Mouse (Mus musculus) central nervous system, embryonic 14 days (tissue): Measurements from ENCODE around the gene Sipa1. TPM values are rescaled to one million over a fixed set of nuclear protein-coding genes. Genes with fewer than 3 reads are reported as not detected.

Source experiments
- polyA plus RNA-seq: library from polyadenylated mRNA; depleted of rRNA; stranded (reverse); fragments of >200 nt; gene quantifications from 2 replicates; pipeline ENCODE4 v1.2.3, GENCODE M21; 2012; rRNA removed

Sipa1 gene
- polyA plus RNA-seq: 25.8 and 34.4 TPM in 2 replicates

GRCm38 (mm10) chr19:5662981-5663913 is at the start of gene Sipa1:
TSS of gene Sipa1 (minus strand) at chr19:5663707.

GRCm38 (mm10) chr19:5704163-5704800 is 40.8 kb upstream of the Sipa1 start, which contains the start of gene Kcnk7:
TSS of gene Kcnk7 (plus strand) at chr19:5704367.

GRCm38 (mm10) chr19:5688200-5689087 is 24.9 kb upstream of the Sipa1 start, which contains the start of the genes Map3k11 and Pcnx3:
TSS of gene Map3k11 (plus strand) at chr19:5688742.
TSS of gene Pcnx3 (minus strand) at chr19:5688908.

GRCm38 (mm10) chr19:5637069-5638047 is 26.1 kb downstream of the Sipa1 start, which contains the start of gene Rela:
TSS of gene Rela (plus strand) at chr19:5637483.

GRCm38 (mm10) chr19:5609547-5610404 is 53.7 kb downstream of the Sipa1 start, which contains the start of gene Kat5:
TSS of gene Kat5 (minus strand) at chr19:5610237.

GRCm38 (mm10) chr19:5601752-5602541 is 61.6 kb downstream of the Sipa1 start, which contains the start of gene Rnaseh2c:
TSS of gene Rnaseh2c (plus strand) at chr19:5601873.

Other genes starting within 250 kb of the Sipa1 start
- gene Drap1, start 238.7 kb downstream of the Sipa1 start, polyA plus RNA-seq: 304 and 309 TPM in 2 replicates
- gene AI837181, start 238.6 kb downstream of the Sipa1 start, polyA plus RNA-seq: 76.5 and 85.9 TPM in 2 replicates
- 0.05 TPM in 1 of 2 replicates, not detected in the other for gene Fosl1, start 216.2 kb downstream of the Sipa1 start, polyA plus RNA-seq
- 10.6 and 11.6 TPM in 2 replicates for gene Ccdc85b, start 205.8 kb downstream of the Sipa1 start, polyA plus RNA-seq
- gene Fibp, start 203.1 kb downstream of the Sipa1 start, polyA plus RNA-seq: 216 and 221 TPM in 2 replicates
- gene Ctsw, start 195.2 kb downstream of the Sipa1 start, polyA plus RNA-seq: 2.6 and 2.7 TPM in 2 replicates
- 50.0 and 85.2 TPM in 2 replicates for gene Efemp2, start 189.8 kb downstream of the Sipa1 start, polyA plus RNA-seq
- gene Mus81, start 175.3 kb downstream of the Sipa1 start, polyA plus RNA-seq: 57.1 and 64.2 TPM in 2 replicates
- 1,583 and 1,664 TPM in 2 replicates for gene Cfl1, start 173.3 kb downstream of the Sipa1 start, polyA plus RNA-seq
- 3.8 and 4.0 TPM in 2 replicates for gene 1700020D05Rik, start 159.9 kb downstream of the Sipa1 start, polyA plus RNA-seq
- gene Snx32, start 153.2 kb downstream of the Sipa1 start, polyA plus RNA-seq: 103 and 108 TPM in 2 replicates
- 0.05 and 0.56 TPM in 2 replicates for gene Ovol1, start 103.1 kb downstream of the Sipa1 start, polyA plus RNA-seq
- 2.4 and 2.5 TPM in 2 replicates for gene Ap5b1, start 95.7 kb downstream of the Sipa1 start, polyA plus RNA-seq
- gene Rnaseh2c, start 61.8 kb downstream of the Sipa1 start, polyA plus RNA-seq: 90.9 and 107 TPM in 2 replicates
- 155 and 159 TPM in 2 replicates for gene Kat5, start 53.5 kb downstream of the Sipa1 start, polyA plus RNA-seq
- 38.6 and 41.9 TPM in 2 replicates for gene Rela, start 26.2 kb downstream of the Sipa1 start, polyA plus RNA-seq
- gene Map3k11, start 25.0 kb upstream of the Sipa1 start, polyA plus RNA-seq: 20.8 and 24.0 TPM in 2 replicates
- gene Pcnx3, start 25.2 kb upstream of the Sipa1 start, polyA plus RNA-seq: 80.3 and 94.9 TPM in 2 replicates
- 0.05 and 0.21 TPM in 2 replicates for gene Kcnk7, start 40.7 kb upstream of the Sipa1 start, polyA plus RNA-seq
- 25.1 and 28.3 TPM in 2 replicates for gene Ehbp1l1, start 62.6 kb upstream of the Sipa1 start, polyA plus RNA-seq
- 241 and 283 TPM in 2 replicates for gene Fam89b, start 65.9 kb upstream of the Sipa1 start, polyA plus RNA-seq
- 64.1 and 102 TPM in 2 replicates for gene Ltbp3, start 77.2 kb upstream of the Sipa1 start, polyA plus RNA-seq
- 121 and 140 TPM in 2 replicates for gene Scyl1, start 107.7 kb upstream of the Sipa1 start, polyA plus RNA-seq
- gene Frmd8, start 211.6 kb upstream of the Sipa1 start, polyA plus RNA-seq: 16.1 and 16.6 TPM in 2 replicates
- gene Slc25a45, start 214.1 kb upstream of the Sipa1 start, polyA plus RNA-seq: 3.5 and 4.1 TPM in 2 replicates
- gene Tigd3, start 230.4 kb upstream of the Sipa1 start, polyA plus RNA-seq: 13.9 and 15.5 TPM in 2 replicates
- 193 and 198 TPM in 2 replicates for gene Dpf2, start 249.3 kb upstream of the Sipa1 start, polyA plus RNA-seq